ENCODE assay signal across 21 mouse cellular contexts in genomic region chr14:52149888-52150287, GRCm38 (mm10).
"Had no signal": no experiment of that assay in that cellular context is flagged by ENCODE, and none has a peak within 500 bp of the region (broad histone marks: within the 10 kb centered on the region; RNA-seq: fewer than 3 reads in every experiment).

No protein-coding gene starts in this region.

- H3K4me1 ChIP-seq: liver, embryonic 15.5 days; neural tube, embryonic 13.5 days; neural tube, embryonic 15.5 days; stomach, embryonic 15.5 days had no signal

- H3K4me2 ChIP-seq: liver, embryonic 15.5 days; lung, embryonic 14.5 days; midbrain, embryonic 12.5 days; neural tube, embryonic 13.5 days; neural tube, embryonic 15.5 days; stomach, embryonic 15.5 days had no signal

- H3K27ac ChIP-seq: liver, embryonic 15.5 days; midbrain, embryonic 10.5 days; midbrain, embryonic 12.5 days; neural tube, embryonic 13.5 days; neural tube, embryonic 15.5 days; stomach, embryonic 15.5 days; stomach, postnatal 0 days had no signal

- DNase-seq: lung, adult 18-20 months; lung, embryonic 14.5 days; lung, postnatal 10 days; lung, postnatal 4 days; midbrain, embryonic 14.5 days; retina, postnatal 1 day; right cerebral cortex, adult 18-20 months; right cerebral cortex, postnatal 25 days; right cerebral cortex, postnatal 4 days; spleen, adult 18-20 months; thymus, adult 2 months; thymus, postnatal 25 days; thymus, postnatal 4 days had no signal

- H3K9me3 ChIP-seq: liver, embryonic 15.5 days; midbrain, embryonic 10.5 days; midbrain, embryonic 12.5 days; neural tube, embryonic 13.5 days; neural tube, embryonic 15.5 days; stomach, embryonic 15.5 days had no signal

- H3K27me3 ChIP-seq: midbrain, embryonic 12.5 days; neural tube, embryonic 13.5 days; neural tube, embryonic 15.5 days; stomach, embryonic 15.5 days had no signal

- H3K4me3 ChIP-seq: liver, embryonic 15.5 days; midbrain, embryonic 10.5 days; midbrain, embryonic 12.5 days; myocyte; neural tube, embryonic 13.5 days; neural tube, embryonic 15.5 days; stomach, embryonic 15.5 days had no signal

- H3K36me3 ChIP-seq: liver, embryonic 15.5 days; midbrain, embryonic 10.5 days; midbrain, embryonic 12.5 days; neural tube, embryonic 13.5 days; neural tube, embryonic 15.5 days; stomach, embryonic 15.5 days had no signal

- H3K9ac ChIP-seq: liver, embryonic 15.5 days; lung, embryonic 14.5 days; midbrain, embryonic 12.5 days; neural tube, embryonic 13.5 days; neural tube, embryonic 15.5 days; stomach, embryonic 15.5 days had no signal
